ENCODE assay signal across 11 mouse cellular contexts in genomic region chr13:94064571-94064970, GRCm38 (mm10). TPM values are rescaled to one million over a fixed set of nuclear protein-coding genes. Genes with fewer than 3 reads are reported as not detected.
A peak's percentile ranks its signal among the peaks of the same experiment; 100 is the strongest.
DNase-seq lines count a peak whose midpoint lies in the region; ATAC-seq and TF ChIP-seq lines count a peak whose summit lies in the region.
"Had no signal": no experiment of that assay in that cellular context is flagged by ENCODE, and none has a peak within 500 bp of the region (broad histone marks: within the 10 kb centered on the region; RNA-seq: fewer than 3 reads in every experiment).

No protein-coding gene starts in this region.

- no peak for TF ChIP-seq CTCF in lung, embryonic 14.5 days (IDR thresholded peaks at IDR 0.05; ENCODE audit: low read depth)

- DNase-seq in Muller cell, postnatal 12 days (ENCODE audit: inconsistent ontology term): peak; percentile 83
- peak; percentile 69 for DNase-seq in adrenal gland, postnatal 14 days
- peak; percentile 43 for DNase-seq in heart, postnatal 4 days
- DNase-seq in lung, embryonic 14.5 days: peak; percentile 63
- DNase-seq in right cerebral cortex, postnatal 36 days (ENCODE audit: low spot score in 2 of 2): no peak
- no peak for DNase-seq in left cerebral cortex, adult 11 months (ENCODE audit: low spot score)
- no peak for DNase-seq in right cerebral cortex, adult 18-20 months
- DNase-seq: liver, postnatal 0 days had no signal

- peaks cover 35% of the 10 kb centered on the region for H3K4me1 ChIP-seq in lung, embryonic 14.5 days (ENCODE audit: insufficient read depth)

- H3K4me2 ChIP-seq in lung, embryonic 14.5 days: no peak overlapping the region
- H3K4me2 ChIP-seq: embryonic facial prominence, embryonic 15.5 days; neural tube, embryonic 12.5 days had no signal

- WGBS in lung, embryonic 14.5 days: 29% methylated on average over 7 of the region's 7 CpGs

- 0 out of 2 replicates have a peak, but pooled peaks cover 3% of the 10 kb centered on the region for H3K36me3 ChIP-seq in lung, embryonic 14.5 days (ENCODE audit: insufficient read depth)
- H3K36me3 ChIP-seq: embryonic facial prominence, embryonic 15.5 days; neural tube, embryonic 12.5 days had no signal

- no peak for ATAC-seq in lung, embryonic 14.5 days (ENCODE audit: insufficient read depth)
- ATAC-seq: liver, postnatal 0 days had no signal

- peak overlapping the region; percentile 18; the same call in 1 of the 2 replicates for H3K27ac ChIP-seq in lung, embryonic 14.5 days (ENCODE audit: low read depth)
- H3K27ac ChIP-seq: embryonic facial prominence, embryonic 15.5 days; neural tube, embryonic 12.5 days had no signal

- H3K4me3 ChIP-seq in lung, embryonic 14.5 days (ENCODE audit: low read depth, low read length): no peak overlapping the region
- H3K4me3 ChIP-seq: embryonic facial prominence, embryonic 15.5 days; layer of hippocampus, adult 2 months; neural tube, embryonic 12.5 days had no signal

- no peak overlapping the region for H3K9ac ChIP-seq in lung, embryonic 14.5 days
- H3K9ac ChIP-seq: embryonic facial prominence, embryonic 15.5 days; liver, postnatal 0 days; neural tube, embryonic 12.5 days had no signal

- no peaks in the 10 kb centered on the region for H3K9me3 ChIP-seq in lung, embryonic 14.5 days (ENCODE audit: low read depth, low read length)
- H3K9me3 ChIP-seq: embryonic facial prominence, embryonic 15.5 days; neural tube, embryonic 12.5 days had no signal

- no peaks in the 10 kb centered on the region for H3K27me3 ChIP-seq in lung, embryonic 14.5 days (ENCODE audit: insufficient read depth, low read length)
- H3K27me3 ChIP-seq: embryonic facial prominence, embryonic 15.5 days had no signal

RNA-seq across cellular contexts. Expression of gene Lhfpl2, which starts 7.0 kb away (rescaled TPM):
- 32.2 and 35.4 TPM in 2 replicates for total RNA-seq in adrenal gland, postnatal 14 days (2021)
- 10 to 100 TPM; 33.9 to 42.2 TPM for total RNA-seq in heart, postnatal 4 days (2021)
- 61.2 and 64.5 TPM in 2 replicates for polyA plus RNA-seq in lung, embryonic 14.5 days (2014; fragmentation: Nextera tagmentation; extraction: Ambion mirVana)

Comparison
In these comparisons a context has a peak if more than half of its experiments do, and no peak if none do; other contexts are left out.
1. DNase-seq: peak in Muller cell, postnatal 12 days (single experiment), adrenal gland, postnatal 14 days (single experiment), heart, postnatal 4 days (single experiment) and lung, embryonic 14.5 days (single experiment); none in right cerebral cortex, postnatal 36 days (0 of 2), left cerebral cortex, adult 11 months (single experiment) and right cerebral cortex, adult 18-20 months (single experiment).